Mouse (Mus musculus): ENCODE data around the gene Rmi1. TPM values are rescaled to one million over a fixed set of nuclear protein-coding genes. Genes with fewer than 3 reads are reported as not detected.
"Not testable (repeated sequence)": the region's sequence is repeated elsewhere in the genome, so short reads cannot be mapped to it uniquely, and the experiment has no call there.

Rmi1 gene
- polyA plus RNA-seq, 1 experiment from 2014 or later: 13.2 TPM

- 87% methylated on average over 13 of the region's 13 CpGs for WGBS
- Histone ChIP-seq H3K4me2 (replicated peaks; ENCODE audit: low read depth) (no peak overlapping the region), H3K4me3 (ENCODE audit: low read depth, low read length) (no peak overlapping the region), H3K9me3 (ENCODE audit: control insufficient read depth) (no peaks in the 10 kb centered on the region), H3K27me3 (replicated peaks; ENCODE audit: control insufficient read depth, insufficient read depth, low read length) (no peaks in the 10 kb centered on the region), H3K36me3 (ENCODE audit: control insufficient read depth, insufficient read depth) (peaks cover 45% of the 10 kb centered on the region), H3K4me1 (replicated peaks; ENCODE audit: control insufficient read depth, insufficient read depth, low read length) (no peaks in the 10 kb centered on the region), H3K9ac (ENCODE audit: low read depth, low read length) (no peak overlapping the region), H3K27ac (ENCODE audit: low read depth, low read length) (no peak overlapping the region)
- no peak for ATAC-seq
- no peak for TF ChIP-seq CTCF (IDR thresholded peaks at IDR 0.05; ENCODE audit: low read depth)
Observed at GRCm38 (mm10) chr13:58397651-58398050, 4.4 kb upstream of the Rmi1 start.

DNA sequence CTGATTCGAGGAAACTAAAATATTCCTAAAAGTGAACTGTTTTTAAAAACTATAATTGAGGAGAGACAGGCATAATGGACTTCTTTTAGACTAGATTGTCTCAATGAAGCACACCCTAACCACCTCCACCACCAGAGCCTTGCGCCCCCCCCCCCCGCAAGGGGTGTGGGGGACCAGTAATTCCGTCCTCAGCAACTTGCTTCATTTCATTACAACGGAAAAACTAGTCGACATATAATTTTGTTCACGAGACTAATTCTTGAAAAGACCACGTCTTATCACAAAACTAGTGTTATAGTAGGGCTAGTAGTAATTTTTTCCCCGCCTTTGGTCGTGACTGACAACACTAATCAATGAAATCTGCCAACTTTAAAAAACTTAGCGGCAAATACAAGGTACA, 1.5 kb upstream of the Rmi1 start:
- TF ChIP-seq CTCF (IDR thresholded peaks at IDR 0.05; ENCODE audit: low read depth): no peak
- peak overlapping the region; percentile 99; the same call in 1 of the 2 replicates for H3K27ac ChIP-seq (ENCODE audit: low read depth, low read length)
- H3K27me3 ChIP-seq (replicated peaks; ENCODE audit: control insufficient read depth, insufficient read depth, low read length): no peaks in the 10 kb centered on the region
- H3K36me3 ChIP-seq (ENCODE audit: control insufficient read depth, insufficient read depth): peaks cover 22% of the 10 kb centered on the region
- ATAC-seq: no peak
- no peaks in the 10 kb centered on the region for H3K9me3 ChIP-seq (ENCODE audit: control insufficient read depth)
- peak overlapping the region; percentile 75 for H3K4me2 ChIP-seq (replicated peaks; ENCODE audit: low read depth)
- peak overlapping the region; percentile 98 for H3K4me3 ChIP-seq (ENCODE audit: low read depth, low read length)
- peak overlapping the region; percentile 99 for H3K9ac ChIP-seq (ENCODE audit: low read depth, low read length)
- WGBS: 1% methylated on average over 11 of the region's 11 CpGs
- H3K4me1 ChIP-seq (replicated peaks; ENCODE audit: control insufficient read depth, insufficient read depth, low read length): no peaks in the 10 kb centered on the region

DNA sequence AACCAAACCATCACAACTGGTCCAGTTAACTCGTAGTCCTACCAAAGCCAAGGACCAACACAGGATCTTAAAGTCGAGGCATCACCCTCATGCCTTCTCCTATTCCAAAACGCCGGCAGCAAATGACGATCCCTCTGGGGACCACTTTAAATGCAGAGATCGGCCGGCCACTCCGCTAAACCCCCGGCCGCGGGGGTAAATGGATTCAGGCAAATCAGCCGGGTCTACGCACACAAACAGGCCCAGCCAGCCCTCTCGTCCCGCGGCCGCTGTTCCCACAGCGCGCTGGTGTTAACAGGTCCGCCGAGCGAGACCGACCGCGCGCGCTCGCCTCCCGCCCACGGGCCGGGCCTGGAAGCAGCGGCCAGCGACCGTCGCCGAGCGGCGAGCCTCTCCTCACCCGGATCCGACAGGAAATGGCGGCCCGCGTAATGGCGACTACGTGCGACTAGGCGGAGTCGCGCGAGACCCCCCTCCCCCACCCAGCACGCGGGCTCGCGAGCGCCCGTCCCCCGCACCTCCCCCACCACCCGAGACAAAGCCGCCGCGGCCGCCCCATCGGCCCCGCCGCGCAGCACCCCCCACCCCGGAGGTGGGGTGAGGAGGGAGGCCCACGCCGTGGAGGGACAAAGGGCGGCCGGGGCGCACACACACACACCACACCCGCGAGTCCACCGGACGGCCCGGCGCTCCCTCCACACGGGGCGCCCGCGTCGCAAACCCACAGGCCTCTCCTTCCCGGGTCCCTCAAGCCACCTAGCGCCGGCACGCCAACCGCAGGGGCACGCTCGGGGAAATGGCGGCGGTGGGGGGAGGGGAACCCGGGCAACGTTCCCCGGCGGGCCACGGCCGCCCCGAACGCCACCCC, 679 bp upstream of the Rmi1 start:
- Histone ChIP-seq H3K4me2 (replicated peaks; ENCODE audit: low read depth) (peak overlapping the region; percentile 75), H3K27ac (ENCODE audit: low read depth, low read length) (peak overlapping the region; percentile 99), H3K36me3 (ENCODE audit: control insufficient read depth, insufficient read depth) (peaks cover 14% of the 10 kb centered on the region), H3K9ac (ENCODE audit: low read depth, low read length) (peak overlapping the region; percentile 99), H3K9me3 (ENCODE audit: control insufficient read depth) (no peaks in the 10 kb centered on the region), H3K4me3 (ENCODE audit: low read depth, low read length) (peak overlapping the region; percentile 98), H3K4me1 (replicated peaks; ENCODE audit: control insufficient read depth, insufficient read depth, low read length) (no peaks in the 10 kb centered on the region), H3K27me3 (replicated peaks; ENCODE audit: control insufficient read depth, insufficient read depth, low read length) (no peaks in the 10 kb centered on the region)
- under 1% methylated on average over 67 of the region's 100 CpGs for WGBS
- peak; percentile 52 for ATAC-seq
- TF ChIP-seq CTCF (IDR thresholded peaks at IDR 0.05; ENCODE audit: low read depth): peak; percentile 51

DNA sequence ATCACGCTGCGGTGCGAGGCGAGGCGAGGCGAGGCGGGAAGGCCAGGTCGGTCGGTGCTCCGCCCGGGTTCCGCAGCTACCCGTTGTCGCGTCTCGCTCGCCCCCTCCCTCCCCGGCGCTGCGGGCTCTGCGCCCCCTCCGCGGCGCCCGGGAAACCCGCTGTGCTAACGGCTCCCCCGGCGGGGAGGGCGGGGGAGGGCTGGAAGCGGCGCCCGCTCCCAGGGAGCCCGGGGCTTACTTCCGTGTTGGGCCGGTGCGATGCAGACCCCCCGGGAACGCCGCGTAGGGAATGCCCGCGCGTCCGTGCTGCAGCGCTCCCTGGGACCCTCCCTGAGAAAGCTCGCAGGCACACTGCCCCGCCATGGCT, 679 bp downstream of the Rmi1 start:
- Histone ChIP-seq H3K9ac (ENCODE audit: low read depth, low read length) (peak overlapping the region; percentile 99), H3K27me3 (replicated peaks; ENCODE audit: control insufficient read depth, insufficient read depth, low read length) (no peaks in the 10 kb centered on the region), H3K9me3 (ENCODE audit: control insufficient read depth) (no peaks in the 10 kb centered on the region), H3K4me3 (ENCODE audit: low read depth, low read length) (peak overlapping the region; percentile 98), H3K4me2 (replicated peaks; ENCODE audit: low read depth) (peak overlapping the region; percentile 75), H3K27ac (ENCODE audit: low read depth, low read length) (peak overlapping the region; percentile 99), H3K36me3 (ENCODE audit: control insufficient read depth, insufficient read depth) (peaks cover 4% of the 10 kb centered on the region), H3K4me1 (replicated peaks; ENCODE audit: control insufficient read depth, insufficient read depth, low read length) (no peaks in the 10 kb centered on the region)
- peak; percentile 51 for ATAC-seq
- under 1% methylated on average over 41 of the region's 48 CpGs for WGBS
- TF ChIP-seq CTCF (IDR thresholded peaks at IDR 0.05; ENCODE audit: low read depth): no peak

GRCm38 (mm10) chr13:58403243-58403642, 1.2 kb downstream of the Rmi1 start, which contains the start of gene Hnrnpk:
TSS of gene Hnrnpk (minus strand) at chr13:58403343.
- not testable (repeated sequence) for H3K27me3 ChIP-seq (replicated peaks; ENCODE audit: control insufficient read depth, insufficient read depth, low read length); H3K4me1 ChIP-seq (replicated peaks; ENCODE audit: control insufficient read depth, insufficient read depth, low read length); ATAC-seq; H3K9me3 ChIP-seq (ENCODE audit: control insufficient read depth); H3K36me3 ChIP-seq (ENCODE audit: control insufficient read depth, insufficient read depth)
- Histone ChIP-seq H3K27ac (ENCODE audit: low read depth, low read length) (peak within 1 kb of the TSS; percentile 99), H3K4me3 (ENCODE audit: low read depth, low read length) (peak within 1 kb of the TSS; percentile 98), H3K4me2 (replicated peaks; ENCODE audit: low read depth) (peak within 1 kb of the TSS; percentile 75), H3K9ac (ENCODE audit: low read depth, low read length) (peak within 1 kb of the TSS; percentile 99)
- 5% methylated on average over 17 of the region's 17 CpGs for WGBS

GRCm38 (mm10) chr13:58411073-58411472, 9.0 kb downstream of the Rmi1 start:
- H3K4me3 ChIP-seq (ENCODE audit: low read depth, low read length): no peak overlapping the region
- whole genome bisulfite sequencing: 78% methylated on average over 4 of the region's 4 CpGs
- peaks cover 16% of the 10 kb centered on the region for H3K36me3 ChIP-seq (ENCODE audit: control insufficient read depth, insufficient read depth)

More at GRCm38 (mm10) chr13:58411073-58411472, 9.0 kb downstream of the Rmi1 start:
- Histone ChIP-seq H3K27me3 (replicated peaks; ENCODE audit: control insufficient read depth, insufficient read depth, low read length) (no peaks in the 10 kb centered on the region), H3K4me2 (replicated peaks; ENCODE audit: low read depth) (no peak overlapping the region), H3K9me3 (ENCODE audit: control insufficient read depth) (no peaks in the 10 kb centered on the region), H3K27ac (ENCODE audit: low read depth, low read length) (no peak overlapping the region), H3K9ac (ENCODE audit: low read depth, low read length) (no peak overlapping the region), H3K4me1 (replicated peaks; ENCODE audit: control insufficient read depth, insufficient read depth, low read length) (no peaks in the 10 kb centered on the region)
- no peak for ATAC-seq
- no peak for TF ChIP-seq CTCF (IDR thresholded peaks at IDR 0.05; ENCODE audit: low read depth)

Data from intestine, postnatal 0 days (tissue).